Mouse (Mus musculus): Measurements from ENCODE around the gene Igf2bp3. TPM values are rescaled to one million over a fixed set of nuclear protein-coding genes. Genes with fewer than 3 reads are reported as not detected.

The Igf2bp3 gene
- polyA plus RNA-seq, 1 experiment from 2014 or later: 16.3 TPM

GRCm38 (mm10) chr6:49209881-49210854 is 4.6 kb downstream of the Igf2bp3 start:
- H3K9ac ChIP-seq: peak overlapping the region; percentile 23; the same call in 1 of the 2 replicates
- 19% methylated on average over 14 of the region's 14 CpGs for WGBS (ENCODE audit: insufficient replicate concordance)

DNA sequence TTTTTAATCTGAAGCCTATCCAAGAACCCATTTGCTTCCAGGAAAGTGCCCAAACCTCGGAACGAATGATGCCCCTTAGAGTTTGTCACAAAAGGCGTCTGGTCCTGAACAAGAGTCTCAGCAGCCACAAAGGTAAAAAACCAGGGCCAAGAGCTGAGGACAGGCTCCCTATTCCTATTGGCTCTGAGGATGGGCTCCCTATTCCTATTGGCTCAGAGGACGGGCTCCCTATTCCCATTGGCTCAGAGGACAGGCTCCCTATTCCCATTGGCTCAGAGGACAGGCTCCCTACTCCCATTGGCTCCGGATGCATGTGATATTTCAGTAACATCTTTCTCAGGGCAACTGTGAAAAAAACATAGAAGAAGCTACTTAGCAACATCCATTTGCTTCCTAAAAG is 5.8 kb downstream of the Igf2bp3 start:
- Histone ChIP-seq H3K4me2 (peak overlapping the region; percentile 50), H3K4me1 (replicated peaks) (peaks cover 60% of the 10 kb centered on the region), H3K27ac (replicated peaks) (peak overlapping the region; percentile 64; the same call in 1 of the 2 replicates), H3K9me3 (replicated peaks) (no peaks in the 10 kb centered on the region), H3K9ac (no peak overlapping the region), H3K4me3 (replicated peaks) (peak overlapping the region; percentile 16), H3K36me3 (replicated peaks) (peaks cover 18% of the 10 kb centered on the region), H3K27me3 (no peaks in the 10 kb centered on the region)
- WGBS (ENCODE audit: insufficient replicate concordance): 51% methylated on average over 5 of the region's 5 CpGs
- ATAC-seq (ENCODE audit: insufficient read depth): peak; percentile 75

More at GRCm38 (mm10) chr6:49209881-49210854, 4.6 kb downstream of the Igf2bp3 start:
- Histone ChIP-seq H3K36me3 (replicated peaks) (peaks cover 11% of the 10 kb centered on the region), H3K4me1 (replicated peaks) (peaks cover 62% of the 10 kb centered on the region), H3K27me3 (no peaks in the 10 kb centered on the region), H3K4me3 (replicated peaks) (peak overlapping the region; percentile 18), H3K27ac (replicated peaks) (peak overlapping the region; percentile 62), H3K4me2 (peak overlapping the region; percentile 50), H3K9me3 (replicated peaks) (no peaks in the 10 kb centered on the region)
- ATAC-seq (ENCODE audit: insufficient read depth): peak; percentile 33

GRCm38 (mm10) chr6:49208297-49208930 is 6.3 kb downstream of the Igf2bp3 start:
- Histone ChIP-seq H3K4me1 (replicated peaks) (peaks cover 55% of the 10 kb centered on the region), H3K36me3 (replicated peaks) (peaks cover 22% of the 10 kb centered on the region), H3K27ac (replicated peaks) (peak overlapping the region; percentile 64), H3K9me3 (replicated peaks) (no peaks in the 10 kb centered on the region), H3K4me3 (replicated peaks) (peak overlapping the region; percentile 16), H3K9ac (no peak overlapping the region), H3K4me2 (peak overlapping the region; percentile 50), H3K27me3 (no peaks in the 10 kb centered on the region)
- 29% methylated on average over 8 of the region's 8 CpGs for WGBS (ENCODE audit: insufficient replicate concordance)
- ATAC-seq (ENCODE audit: insufficient read depth): no peak

DNA sequence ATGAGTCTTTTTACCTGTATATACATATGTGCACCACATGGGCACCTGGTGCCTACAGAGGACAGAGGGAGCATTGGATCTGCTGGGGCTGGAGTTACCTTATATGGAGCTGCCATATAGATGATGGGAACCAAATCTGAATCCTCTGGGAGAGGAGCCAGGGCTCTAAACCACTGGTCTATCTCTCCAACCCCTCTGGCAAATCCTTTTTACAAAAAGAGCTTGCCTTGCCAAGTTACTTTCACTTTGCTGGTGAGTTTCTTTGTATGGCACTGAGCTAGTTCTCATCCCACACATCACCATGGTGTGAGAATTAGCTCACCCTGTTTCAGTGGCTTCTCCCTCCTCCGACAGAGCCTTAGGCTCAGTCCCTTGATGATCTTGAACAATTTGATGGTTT is 8.3 kb downstream of the Igf2bp3 start:
- Histone ChIP-seq H3K27ac (replicated peaks) (no peak overlapping the region), H3K4me3 (replicated peaks) (no peak overlapping the region), H3K36me3 (replicated peaks) (peaks cover 22% of the 10 kb centered on the region), H3K4me2 (no peak overlapping the region), H3K27me3 (no peaks in the 10 kb centered on the region), H3K9me3 (replicated peaks) (no peaks in the 10 kb centered on the region), H3K9ac (no peak overlapping the region), H3K4me1 (replicated peaks) (peaks cover 37% of the 10 kb centered on the region)
- 85% methylated on average over 1 of the region's 1 CpGs for WGBS (ENCODE audit: insufficient replicate concordance)
- ATAC-seq (ENCODE audit: insufficient read depth): no peak

- ATAC-seq (ENCODE audit: insufficient read depth): no peak
- H3K4me1 ChIP-seq (replicated peaks): 0 out of 2 replicates have a peak, but pooled peaks cover 3% of the 10 kb centered on the region
- no peak overlapping the region for H3K4me3 ChIP-seq (replicated peaks)
- H3K27me3 ChIP-seq: no peaks in the 10 kb centered on the region
- no peak overlapping the region for H3K27ac ChIP-seq (replicated peaks)
- H3K4me2 ChIP-seq: no peak overlapping the region
- 86% methylated on average over 10 of the region's 10 CpGs for WGBS (ENCODE audit: insufficient replicate concordance)
- H3K36me3 ChIP-seq (replicated peaks): peaks cover 37% of the 10 kb centered on the region
- no peak overlapping the region for H3K9ac ChIP-seq
- no peaks in the 10 kb centered on the region for H3K9me3 ChIP-seq (replicated peaks)
Measured at GRCm38 (mm10) chr6:49195188-49195587, 19.6 kb downstream of the Igf2bp3 start.

DNA sequence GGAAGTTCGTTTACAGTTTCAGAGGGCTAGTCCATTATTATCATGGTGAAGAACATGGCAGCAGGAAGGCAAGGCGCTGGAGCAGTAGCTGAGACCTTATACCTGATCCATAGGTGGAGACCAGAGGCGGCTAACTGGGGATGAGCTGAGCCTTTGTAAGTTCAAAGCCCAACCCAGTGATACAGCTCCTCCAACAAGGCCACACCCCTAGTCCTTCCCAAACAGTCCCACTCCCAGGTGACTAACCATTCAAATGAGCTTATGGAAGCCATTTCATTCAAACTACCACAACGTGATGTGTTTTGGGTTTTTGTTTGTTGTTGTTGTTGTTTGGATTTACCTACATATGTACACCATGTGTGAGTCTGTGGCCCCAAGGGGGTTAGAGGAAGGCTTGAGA is 20.2 kb downstream of the Igf2bp3 start:
- 0 out of 2 replicates have a peak, but pooled peaks cover 3% of the 10 kb centered on the region for H3K4me1 ChIP-seq (replicated peaks)
- H3K27ac ChIP-seq (replicated peaks): no peak overlapping the region
- peaks cover 37% of the 10 kb centered on the region for H3K36me3 ChIP-seq (replicated peaks)
- no peak overlapping the region for H3K9ac ChIP-seq
- no peak overlapping the region for H3K4me2 ChIP-seq
- H3K27me3 ChIP-seq: no peaks in the 10 kb centered on the region
- H3K9me3 ChIP-seq (replicated peaks): no peaks in the 10 kb centered on the region
- 86% methylated on average over 4 of the region's 4 CpGs for WGBS (ENCODE audit: insufficient replicate concordance)
- no peak overlapping the region for H3K4me3 ChIP-seq (replicated peaks)
- no peak for ATAC-seq (ENCODE audit: insufficient read depth)

GRCm38 (mm10) chr6:49189363-49189762 is 25.4 kb downstream of the Igf2bp3 start:
- no peak overlapping the region for H3K4me3 ChIP-seq (replicated peaks)
- no peak for ATAC-seq (ENCODE audit: insufficient read depth)
- H3K27me3 ChIP-seq: no peaks in the 10 kb centered on the region
- peaks cover 10% of the 10 kb centered on the region for H3K36me3 ChIP-seq (replicated peaks)
- 0 out of 2 replicates have a peak, but pooled peaks cover 3% of the 10 kb centered on the region for H3K4me1 ChIP-seq (replicated peaks)
- H3K9me3 ChIP-seq (replicated peaks): no peaks in the 10 kb centered on the region
- H3K4me2 ChIP-seq: no peak overlapping the region
- no peak overlapping the region for H3K27ac ChIP-seq (replicated peaks)
- no peak overlapping the region for H3K9ac ChIP-seq

GRCm38 (mm10) chr6:49187299-49187698 is 27.5 kb downstream of the Igf2bp3 start:
- H3K27ac ChIP-seq (replicated peaks): no peak overlapping the region
- 0 out of 2 replicates have a peak, but pooled peaks cover 3% of the 10 kb centered on the region for H3K4me1 ChIP-seq (replicated peaks)
- peaks cover 10% of the 10 kb centered on the region for H3K36me3 ChIP-seq (replicated peaks)
- no peaks in the 10 kb centered on the region for H3K27me3 ChIP-seq
- H3K9me3 ChIP-seq (replicated peaks): no peaks in the 10 kb centered on the region
- H3K4me2 ChIP-seq: no peak overlapping the region
- WGBS (ENCODE audit: insufficient replicate concordance): 79% methylated on average over 7 of the region's 7 CpGs
- no peak overlapping the region for H3K9ac ChIP-seq
- ATAC-seq (ENCODE audit: insufficient read depth): no peak
- no peak overlapping the region for H3K4me3 ChIP-seq (replicated peaks)

GRCm38 (mm10) chr6:49176018-49176417 is 38.7 kb downstream of the Igf2bp3 start:
- Histone ChIP-seq H3K36me3 (replicated peaks) (no peaks in the 10 kb centered on the region), H3K4me1 (replicated peaks) (peaks cover 42% of the 10 kb centered on the region), H3K4me3 (replicated peaks) (no peak overlapping the region), H3K27ac (replicated peaks) (no peak overlapping the region), H3K27me3 (no peaks in the 10 kb centered on the region), H3K9ac (no peak overlapping the region), H3K9me3 (replicated peaks) (no peaks in the 10 kb centered on the region), H3K4me2 (no peak overlapping the region)
- WGBS (ENCODE audit: insufficient replicate concordance): 36% methylated on average over 5 of the region's 5 CpGs
- no peak for ATAC-seq (ENCODE audit: insufficient read depth)

- Histone ChIP-seq H3K27me3 (no peaks in the 10 kb centered on the region), H3K4me2 (no peak overlapping the region), H3K36me3 (replicated peaks) (no peaks in the 10 kb centered on the region), H3K27ac (replicated peaks) (no peak overlapping the region), H3K9ac (no peak overlapping the region), H3K4me3 (replicated peaks) (no peak overlapping the region), H3K9me3 (replicated peaks) (no peaks in the 10 kb centered on the region), H3K4me1 (replicated peaks) (peaks cover 33% of the 10 kb centered on the region)
- ATAC-seq (ENCODE audit: insufficient read depth): no peak
Measured at GRCm38 (mm10) chr6:49174616-49175015, 40.1 kb downstream of the Igf2bp3 start.

- Histone ChIP-seq H3K27ac (replicated peaks) (no peak overlapping the region), H3K36me3 (replicated peaks) (no peaks in the 10 kb centered on the region), H3K4me3 (replicated peaks) (no peak overlapping the region), H3K9me3 (replicated peaks) (no peaks in the 10 kb centered on the region), H3K27me3 (no peaks in the 10 kb centered on the region), H3K4me1 (replicated peaks) (peaks cover 35% of the 10 kb centered on the region), H3K4me2 (no peak overlapping the region), H3K9ac (no peak overlapping the region)
- WGBS (ENCODE audit: insufficient replicate concordance): 60% methylated on average over 4 of the region's 4 CpGs
- ATAC-seq (ENCODE audit: insufficient read depth): no peak
Measured at GRCm38 (mm10) chr6:49173674-49174073, 41.1 kb downstream of the Igf2bp3 start.

Data from liver, embryonic 15.5 days (tissue).